Mouse (Mus musculus) bone marrow macrophage, adult 2 months (primary cell): ENCODE measurements at regions not wholly inside any gene's neighbourhood (a gene's known extent, or its start where the extent isn't known, plus 50 kb on each side); places are given as distances from the start of the nearest gene placed in this dataset.

Experiments used
- H3K27ac ChIP-seq: 2 replicates; pipeline ENCODE4 v1.5.1; 2012; ENCODE audit warnings: low read depth, low read length; ENCODE audit not compliant: insufficient read depth
- H3K4me1 ChIP-seq: 2 replicates; pipeline ENCODE4 v1.6.1; 2012; ENCODE audit warnings: low read length; ENCODE audit not compliant: control insufficient read depth, insufficient read depth
- H3K4me3 ChIP-seq: 2 replicates; pipeline ENCODE4 v1.5.1; 2012; ENCODE audit warnings: mild to moderate bottlenecking, low read length, moderate library complexity; ENCODE audit not compliant: insufficient read depth
- CTCF ChIP-seq: IDR thresholded peaks from 2 replicates; pipeline ENCODE4 v1.5.1; 2012; ENCODE audit warnings: low read depth, mild to moderate bottlenecking, low read length, moderate library complexity
- POLR2A ChIP-seq: IDR thresholded peaks from 2 replicates; pipeline ENCODE4 v1.6.1; 2012; ENCODE audit warnings: mild to moderate bottlenecking, low read depth, low read length, borderline replicate concordance

GRCm38 (mm10) chr14:58914937-58915336 is 227.8 kb downstream of the 1700129C05Rik start:
- no peak overlapping the region for H3K27ac ChIP-seq
- no peaks in the 10 kb centered on the region for H3K4me1 ChIP-seq
- H3K4me3 ChIP-seq = no peak overlapping the region
- TF ChIP-seq POLR2A (no peak), CTCF (no peak)

DNA sequence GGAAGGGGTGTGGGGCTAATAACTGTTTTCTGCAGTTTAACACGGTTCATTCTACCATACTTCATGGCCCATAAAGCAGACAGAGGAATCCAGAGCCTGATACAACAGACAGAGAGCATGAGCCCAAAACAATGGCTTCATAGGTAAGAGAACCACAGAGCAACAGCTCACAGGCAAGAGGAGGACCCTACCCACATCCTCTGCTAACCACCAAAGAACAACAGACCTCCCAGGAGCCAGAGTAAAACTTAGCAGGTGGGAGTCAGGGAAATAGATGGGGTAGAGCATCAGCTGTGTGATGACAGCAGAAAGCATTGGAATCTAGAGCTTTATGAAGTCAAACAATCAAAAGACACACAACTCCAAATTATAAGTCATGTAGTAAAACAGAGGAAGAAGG is 231.8 kb downstream of the 1700129C05Rik start:
- TF ChIP-seq CTCF (no peak), POLR2A (no peak)
- H3K4me3 ChIP-seq = no peak overlapping the region
- H3K4me1 ChIP-seq = no peaks in the 10 kb centered on the region
- no peak overlapping the region for H3K27ac ChIP-seq

GRCm38 (mm10) chr14:58907932-58908331 is 234.8 kb downstream of the 1700129C05Rik start:
- Histone ChIP-seq H3K4me3 (no peak overlapping the region), H3K4me1 (no peaks in the 10 kb centered on the region), H3K27ac (no peak overlapping the region)
- TF ChIP-seq POLR2A (no peak), CTCF (no peak)

GRCm38 (mm10) chr14:58907359-58907758 is 235.3 kb downstream of the 1700129C05Rik start:
- TF ChIP-seq CTCF (no peak), POLR2A (no peak)
- no peak overlapping the region for H3K4me3 ChIP-seq
- H3K4me1 ChIP-seq = no peaks in the 10 kb centered on the region
- no peak overlapping the region for H3K27ac ChIP-seq

DNA sequence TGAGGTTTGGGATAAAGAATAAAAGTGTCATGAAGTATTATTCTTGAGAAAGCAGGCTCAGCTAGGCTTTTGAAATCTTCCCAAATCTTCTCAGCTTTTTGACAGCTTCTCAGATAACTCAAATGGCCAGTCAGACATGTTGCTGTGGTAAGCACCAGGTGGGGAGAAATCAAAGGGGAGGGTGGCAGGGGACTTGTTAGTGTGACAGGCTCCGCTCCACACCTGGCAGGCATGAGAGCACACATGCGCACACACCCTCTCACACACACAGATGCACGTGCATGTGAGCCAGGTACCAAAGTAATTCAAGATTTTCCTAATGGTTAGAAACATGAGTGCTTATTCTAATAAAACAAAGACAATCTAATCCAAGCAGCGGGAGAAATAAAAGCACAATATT is 236.1 kb downstream of the 1700129C05Rik start:
- TF ChIP-seq POLR2A (no peak), CTCF (no peak)
- Histone ChIP-seq H3K4me3 (no peak overlapping the region), H3K4me1 (no peaks in the 10 kb centered on the region), H3K27ac (no peak overlapping the region)

- H3K4me1 ChIP-seq = no peaks in the 10 kb centered on the region
- no peak overlapping the region for H3K27ac ChIP-seq
- no peak overlapping the region for H3K4me3 ChIP-seq
- TF ChIP-seq CTCF = no peak
- no peak for TF ChIP-seq POLR2A
These were observed 274.3 kb downstream of the 1700129C05Rik start for GRCm38 (mm10) chr14:58868176-58868949.

GRCm38 (mm10) chr14:58867396-58868107 is 275.1 kb downstream of the 1700129C05Rik start:
- no peak for TF ChIP-seq POLR2A
- no peak for TF ChIP-seq CTCF
- Histone ChIP-seq H3K27ac (no peak overlapping the region), H3K4me1 (no peaks in the 10 kb centered on the region), H3K4me3 (no peak overlapping the region)

DNA sequence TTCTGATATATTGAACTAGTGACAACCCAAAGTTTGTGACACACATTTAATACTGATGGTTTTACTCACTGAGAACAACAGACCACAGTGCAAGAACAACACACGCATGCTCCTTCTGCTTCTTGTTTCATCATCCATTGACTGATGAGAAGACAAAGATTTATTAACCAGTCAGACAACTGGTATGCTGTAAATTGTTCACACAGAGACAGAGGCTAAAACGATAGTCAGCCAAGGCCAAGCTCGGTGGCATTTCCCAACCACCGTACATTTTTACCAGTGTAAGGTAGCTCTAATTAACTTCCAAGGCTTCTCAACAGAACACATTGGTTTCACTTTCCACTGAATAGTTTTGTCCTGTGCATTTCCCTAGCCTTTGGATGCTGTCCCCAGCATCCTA is 287.8 kb downstream of the 1700129C05Rik start:
- H3K4me1 ChIP-seq = no peaks in the 10 kb centered on the region
- H3K4me3 ChIP-seq = no peak overlapping the region
- no peak overlapping the region for H3K27ac ChIP-seq
- TF ChIP-seq POLR2A (no peak), CTCF (no peak)

GRCm38 (mm10) chr14:58844565-58844964 is 298.1 kb downstream of the 1700129C05Rik start:
- Histone ChIP-seq H3K4me3 (no peak overlapping the region), H3K27ac (no peak overlapping the region), H3K4me1 (no peaks in the 10 kb centered on the region)
- TF ChIP-seq POLR2A = no peak
- no peak for TF ChIP-seq CTCF
